In genomic region chr9:15114102-15114501, GRCm38 (mm10) we compare ENCODE assay signal across 24 mouse cellular contexts. TPM values are rescaled to one million over a fixed set of nuclear protein-coding genes. Genes with fewer than 3 reads are reported as not detected.
A peak's percentile ranks its signal among the peaks of the same experiment; 100 is the strongest.
DNase-seq lines count a peak whose midpoint lies in the region; ATAC-seq and TF ChIP-seq lines count a peak whose summit lies in the region.
"Had no signal": no experiment of that assay in that cellular context is flagged by ENCODE, and none has a peak within 500 bp of the region (broad histone marks: within the 10 kb centered on the region; RNA-seq: fewer than 3 reads in every experiment).

No protein-coding gene starts in this region.

- WGBS in limb, embryonic 11.5 days: 79% methylated on average over 6 of the region's 6 CpGs
- WGBS in limb, embryonic 10.5 days: 81% methylated on average over 6 of the region's 6 CpGs
- 35% methylated on average over 6 of the region's 6 CpGs for WGBS in embryonic facial prominence, embryonic 14.5 days
- 48% methylated on average over 6 of the region's 6 CpGs for WGBS in olfactory bulb, adult 2 months

- no peaks in the 10 kb centered on the region for H3K27me3 ChIP-seq in limb, embryonic 11.5 days (ENCODE audit: control insufficient read depth, insufficient read depth, low read length)
- no peaks in the 10 kb centered on the region for H3K27me3 ChIP-seq in limb, embryonic 10.5 days (ENCODE audit: low read depth, poor library complexity, severe bottlenecking)
- H3K27me3 ChIP-seq in embryonic facial prominence, embryonic 14.5 days (replicated peaks; ENCODE audit: control insufficient read depth, insufficient read depth, low read length): no peaks in the 10 kb centered on the region
- H3K27me3 ChIP-seq: embryonic facial prominence, embryonic 15.5 days; forebrain, embryonic 12.5 days; heart, embryonic 13.5 days; hindbrain, embryonic 12.5 days had no signal

- peak; percentile 46 for DNase-seq in embryo, embryonic 10 days (ENCODE audit: low spot score)
- no peak for DNase-seq in embryo, embryonic 9.5 days (ENCODE audit: extremely low spot score)
- peak; percentile 6 for DNase-seq in limb, embryonic 11.5 days (ENCODE audit: low spot score)
- DNase-seq in limb, embryonic 10.5 days (ENCODE audit: low spot score): no peak
- peak; percentile 58 for DNase-seq in embryonic facial prominence, embryonic 14.5 days (ENCODE audit: low spot score)
- no peak for DNase-seq in kidney, adult 9 months
- DNase-seq in thymus, postnatal 4 days: no peak
- DNase-seq: adrenal gland, postnatal 10 days; B cell, adult 2 months; cerebellum, adult 11-12 months; cerebellum, adult 9-10 months; cerebellum, postnatal 25 days; gastrocnemius, postnatal 10 days; heart, postnatal 36 days had no signal

- no peak for TF ChIP-seq CTCF in olfactory bulb, adult 2 months (IDR thresholded peaks at IDR 0.05; ENCODE audit: insufficient read depth, low read depth, low read length)

- H3K4me2 ChIP-seq in limb, embryonic 11.5 days (ENCODE audit: low read depth, severe bottlenecking): no peak overlapping the region
- H3K4me2 ChIP-seq in embryonic facial prominence, embryonic 14.5 days (ENCODE audit: low read depth, low read length): no peak overlapping the region
- H3K4me2 ChIP-seq: embryonic facial prominence, embryonic 15.5 days; forebrain, embryonic 12.5 days; heart, embryonic 13.5 days; hindbrain, embryonic 12.5 days had no signal

- ATAC-seq in limb, embryonic 11.5 days (ENCODE audit: insufficient number of reproducible peaks, low FRiP score, low TSS enrichment, low read depth): no peak
- no peak for ATAC-seq in embryonic facial prominence, embryonic 14.5 days (ENCODE audit: low read depth)
- ATAC-seq: forebrain, embryonic 16.5 days; hindbrain, embryonic 16.5 days had no signal

- H3K4me3 ChIP-seq in limb, embryonic 11.5 days (ENCODE audit: low read depth, low read length): no peak overlapping the region
- no peak overlapping the region for H3K4me3 ChIP-seq in limb, embryonic 10.5 days
- no peak overlapping the region for H3K4me3 ChIP-seq in embryonic facial prominence, embryonic 14.5 days (ENCODE audit: low read depth, low read length)
- H3K4me3 ChIP-seq in olfactory bulb, adult 2 months (ENCODE audit: insufficient read depth, low read depth, low read length): no peak overlapping the region
- H3K4me3 ChIP-seq: embryonic facial prominence, embryonic 15.5 days; erythroblast, embryonic 14.5 days; forebrain, embryonic 12.5 days; heart, embryonic 13.5 days; hindbrain, embryonic 12.5 days had no signal

- no peaks in the 10 kb centered on the region for H3K4me1 ChIP-seq in limb, embryonic 11.5 days (ENCODE audit: control insufficient read depth, insufficient read depth, low read length)
- H3K4me1 ChIP-seq in limb, embryonic 10.5 days: no peaks in the 10 kb centered on the region
- H3K4me1 ChIP-seq in embryonic facial prominence, embryonic 14.5 days (ENCODE audit: control insufficient read depth, insufficient read depth, low read length): no peaks in the 10 kb centered on the region
- H3K4me1 ChIP-seq in olfactory bulb, adult 2 months (ENCODE audit: control insufficient read depth, insufficient read depth, low read length): peaks cover 14% of the 10 kb centered on the region
- H3K4me1 ChIP-seq: embryonic facial prominence, embryonic 15.5 days; heart, embryonic 13.5 days had no signal

- TF ChIP-seq POLR2A in olfactory bulb, adult 2 months (IDR thresholded peaks at IDR 0.05; ENCODE audit: insufficient read depth, low read depth, low read length): no peak

- H3K27ac ChIP-seq in limb, embryonic 11.5 days (replicated peaks; ENCODE audit: low read depth, low read length): no peak overlapping the region
- no peak overlapping the region for H3K27ac ChIP-seq in limb, embryonic 10.5 days
- H3K27ac ChIP-seq in embryonic facial prominence, embryonic 14.5 days (replicated peaks; ENCODE audit: low read depth, low read length): no peak overlapping the region
- H3K27ac ChIP-seq in olfactory bulb, adult 2 months (ENCODE audit: insufficient read depth, low read depth, low read length): peak overlapping the region; percentile 60; the same call in 1 of the 2 replicates
- H3K27ac ChIP-seq: embryonic facial prominence, embryonic 15.5 days; forebrain, embryonic 12.5 days; heart, embryonic 13.5 days; hindbrain, embryonic 12.5 days had no signal

- no peak overlapping the region for H3K9ac ChIP-seq in limb, embryonic 11.5 days (ENCODE audit: low read length)
- H3K9ac ChIP-seq in embryonic facial prominence, embryonic 14.5 days (ENCODE audit: low read depth, low read length): no peak overlapping the region
- H3K9ac ChIP-seq: embryonic facial prominence, embryonic 15.5 days; forebrain, embryonic 12.5 days; heart, embryonic 13.5 days; hindbrain, embryonic 12.5 days had no signal

- H3K36me3 ChIP-seq in limb, embryonic 11.5 days (ENCODE audit: control insufficient read depth, insufficient read depth, low read length): no peaks in the 10 kb centered on the region
- H3K36me3 ChIP-seq in limb, embryonic 10.5 days: no peaks in the 10 kb centered on the region
- no peaks in the 10 kb centered on the region for H3K36me3 ChIP-seq in embryonic facial prominence, embryonic 14.5 days (ENCODE audit: control insufficient read depth, insufficient read depth, low read length)
- H3K36me3 ChIP-seq: embryonic facial prominence, embryonic 15.5 days; forebrain, embryonic 12.5 days; heart, embryonic 13.5 days; hindbrain, embryonic 12.5 days had no signal

- no peaks in the 10 kb centered on the region for H3K9me3 ChIP-seq in limb, embryonic 11.5 days (ENCODE audit: control insufficient read depth, low read length)
- H3K9me3 ChIP-seq in limb, embryonic 10.5 days (replicated peaks): no peaks in the 10 kb centered on the region
- no peaks in the 10 kb centered on the region for H3K9me3 ChIP-seq in embryonic facial prominence, embryonic 14.5 days (ENCODE audit: control insufficient read depth, low read length)
- H3K9me3 ChIP-seq: embryonic facial prominence, embryonic 15.5 days; forebrain, embryonic 12.5 days; heart, embryonic 13.5 days; hindbrain, embryonic 12.5 days had no signal

RNA-seq across cellular contexts. Expression of gene Hephl1, which starts 2.2 kb away (rescaled TPM):
- polyA plus RNA-seq in limb, embryonic 11.5 days (2014; fragmentation: Nextera tagmentation; extraction: Ambion mirVana): not detected in 2 replicates
- not detected in 2 replicates for polyA plus RNA-seq in limb, embryonic 10.5 days (2016; fragmentation: Nextera tagmentation; extraction: Ambion mirVana)
- 0.18 and 0.31 TPM in 2 replicates for polyA plus RNA-seq in embryonic facial prominence, embryonic 14.5 days (2014; fragmentation: Nextera tagmentation; extraction: Ambion mirVana)
- not detected in 2 replicates for polyA plus RNA-seq in olfactory bulb, adult 2 months (2012; ENCODE audit: insufficient read depth, insufficient read length, low replicate concordance, missing spikeins)
- polyA plus RNA-seq: cortical plate, adult 2 months; erythroblast, embryonic 14.5 days; forebrain, embryonic 12.5 days; forebrain, embryonic 16.5 days; heart, embryonic 13.5 days; hindbrain, embryonic 12.5 days; hindbrain, embryonic 16.5 days; intestine, embryonic 14.5 days had no signal

Comparison
In these comparisons a context has a peak if more than half of its experiments do, and no peak if none do; other contexts are left out.
1. DNase-seq: peak in embryo, embryonic 10 days (single experiment), limb, embryonic 11.5 days (single experiment) and embryonic facial prominence, embryonic 14.5 days (single experiment); none in embryo, embryonic 9.5 days (single experiment), limb, embryonic 10.5 days (single experiment), kidney, adult 9 months (single experiment) and thymus, postnatal 4 days (single experiment).